Mouse (Mus musculus): ENCODE results near the gene Sbk3.

The Sbk3 gene

DNA sequence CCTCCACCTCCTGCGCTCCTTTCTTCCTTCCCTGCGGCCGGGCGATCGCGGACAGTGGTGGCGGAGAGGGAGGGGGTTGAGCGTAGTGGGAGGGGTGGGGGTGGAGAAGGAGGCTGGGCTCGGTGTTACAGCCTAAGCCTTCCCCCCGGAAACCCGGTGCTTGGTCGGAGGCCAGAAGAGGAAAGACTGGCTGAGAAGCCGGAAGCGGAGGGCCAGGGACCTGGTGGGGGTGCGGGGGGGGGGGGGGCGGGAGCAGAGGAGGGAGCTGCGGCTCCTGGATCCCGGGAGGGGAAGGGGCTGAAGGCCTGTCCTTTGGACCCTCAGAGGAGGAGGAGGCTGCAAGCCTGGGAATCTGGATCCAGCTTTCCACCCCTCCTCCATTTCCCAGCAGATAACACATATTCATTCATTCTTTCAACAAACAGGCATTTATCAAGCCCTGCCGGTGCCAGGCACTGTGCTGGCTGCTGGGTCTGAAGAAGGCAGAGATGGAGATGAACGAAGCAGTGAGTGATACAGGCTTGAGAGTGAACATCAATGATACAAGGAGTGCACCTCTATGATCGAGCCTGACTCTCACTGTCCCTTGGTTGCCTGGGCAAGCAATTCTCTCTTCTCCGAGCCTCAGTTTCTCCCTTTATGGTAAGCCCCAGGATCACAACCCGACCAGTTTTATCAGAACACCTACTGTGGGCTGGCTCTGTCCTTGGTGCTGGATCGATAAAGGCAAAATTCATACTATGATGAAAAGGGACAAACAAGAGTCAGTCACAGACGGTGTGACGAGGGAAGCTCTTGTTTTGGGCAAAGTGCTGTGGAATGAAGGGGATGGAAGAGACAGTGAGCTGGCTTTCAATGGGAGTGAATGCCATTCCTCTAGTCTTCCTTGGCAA, 25.3 kb upstream of the Sbk3 start, which contains the start of gene Zfp579:
Gene Zfp579 (minus strand): TSS at position 156 of the 893 bp plus-strand sequence.
- Histone ChIP-seq H3K4me1 (replicated peaks; ENCODE audit: low read depth, low read length) (peaks cover 48% of the 10 kb centered on the region), H3K27me3 (ENCODE audit: insufficient read depth, low read length) (peaks cover 51% of the 10 kb centered on the region), H3K4me3 (replicated peaks; ENCODE audit: low read length) (peak within 1 kb of the TSS; percentile 77), H3K36me3 (ENCODE audit: insufficient read depth, low read length) (no peaks in the 10 kb centered on the region), H3K9me3 (ENCODE audit: low read length) (0 out of 2 replicates have a peak, but pooled peaks cover 3% of the 10 kb centered on the region)
- TF ChIP-seq NANOG (IDR thresholded peaks at IDR 0.05; ENCODE audit: borderline replicate concordance, low read length) (no peak), POU5F1 (IDR thresholded peaks at IDR 0.05; ENCODE audit: borderline replicate concordance, low read length) (no peak), CTCF (conservative IDR thresholded peaks at IDR 0.05; ENCODE audit: low read length) (no peak)

DNA sequence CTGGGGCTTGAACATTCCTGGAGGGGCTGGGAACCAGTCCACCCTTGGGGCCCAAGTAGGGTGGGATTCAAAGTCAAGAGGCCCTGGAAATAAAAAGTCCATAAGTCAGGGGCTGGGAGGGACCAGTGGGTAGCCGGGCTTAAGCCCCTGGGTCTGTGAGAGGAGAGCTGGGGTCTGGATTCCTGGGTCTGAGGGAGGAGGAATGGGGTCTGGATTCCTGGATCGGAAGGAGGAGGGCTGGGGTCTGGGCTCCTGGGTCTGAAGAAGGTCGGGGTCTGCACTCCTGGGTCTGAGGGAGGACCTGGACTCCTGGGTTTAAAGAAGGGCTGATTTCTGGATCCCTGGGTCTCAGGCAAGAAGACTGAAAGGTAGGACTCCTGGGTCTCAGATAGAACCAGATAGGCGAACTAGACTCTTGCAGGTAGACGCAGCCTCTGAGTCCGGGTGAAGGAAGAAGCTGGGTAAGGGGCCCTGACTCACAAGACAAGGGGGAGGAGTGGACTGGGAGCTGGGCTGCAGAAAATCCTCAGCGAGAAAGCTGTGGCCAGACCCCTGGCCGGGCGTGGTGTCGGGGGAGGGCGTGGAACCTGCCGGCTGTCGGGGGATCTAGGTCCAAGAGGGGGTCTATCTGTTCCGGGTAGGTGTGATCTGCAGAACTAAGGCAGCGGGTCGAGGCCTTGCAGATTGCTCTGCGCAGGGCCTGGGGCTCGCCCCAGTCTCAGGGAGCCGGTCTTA, 24.5 kb upstream of the Sbk3 start:
- H3K4me1 ChIP-seq (replicated peaks; ENCODE audit: low read depth, low read length) = peaks cover 48% of the 10 kb centered on the region
- TF ChIP-seq POU5F1 (IDR thresholded peaks at IDR 0.05; ENCODE audit: borderline replicate concordance, low read length) = no peak
- TF ChIP-seq NANOG (IDR thresholded peaks at IDR 0.05; ENCODE audit: borderline replicate concordance, low read length) = no peak
- TF ChIP-seq CTCF (conservative IDR thresholded peaks at IDR 0.05; ENCODE audit: low read length) = no peak
- no peaks in the 10 kb centered on the region for H3K36me3 ChIP-seq (ENCODE audit: insufficient read depth, low read length)
- peak overlapping the region; percentile 77 for H3K4me3 ChIP-seq (replicated peaks; ENCODE audit: low read length)
- H3K9me3 ChIP-seq (ENCODE audit: low read length) = peaks cover 10% of the 10 kb centered on the region; the same call in 1 of the 2 replicates
- H3K27me3 ChIP-seq (ENCODE audit: insufficient read depth, low read length) = peaks cover 60% of the 10 kb centered on the region

DNA sequence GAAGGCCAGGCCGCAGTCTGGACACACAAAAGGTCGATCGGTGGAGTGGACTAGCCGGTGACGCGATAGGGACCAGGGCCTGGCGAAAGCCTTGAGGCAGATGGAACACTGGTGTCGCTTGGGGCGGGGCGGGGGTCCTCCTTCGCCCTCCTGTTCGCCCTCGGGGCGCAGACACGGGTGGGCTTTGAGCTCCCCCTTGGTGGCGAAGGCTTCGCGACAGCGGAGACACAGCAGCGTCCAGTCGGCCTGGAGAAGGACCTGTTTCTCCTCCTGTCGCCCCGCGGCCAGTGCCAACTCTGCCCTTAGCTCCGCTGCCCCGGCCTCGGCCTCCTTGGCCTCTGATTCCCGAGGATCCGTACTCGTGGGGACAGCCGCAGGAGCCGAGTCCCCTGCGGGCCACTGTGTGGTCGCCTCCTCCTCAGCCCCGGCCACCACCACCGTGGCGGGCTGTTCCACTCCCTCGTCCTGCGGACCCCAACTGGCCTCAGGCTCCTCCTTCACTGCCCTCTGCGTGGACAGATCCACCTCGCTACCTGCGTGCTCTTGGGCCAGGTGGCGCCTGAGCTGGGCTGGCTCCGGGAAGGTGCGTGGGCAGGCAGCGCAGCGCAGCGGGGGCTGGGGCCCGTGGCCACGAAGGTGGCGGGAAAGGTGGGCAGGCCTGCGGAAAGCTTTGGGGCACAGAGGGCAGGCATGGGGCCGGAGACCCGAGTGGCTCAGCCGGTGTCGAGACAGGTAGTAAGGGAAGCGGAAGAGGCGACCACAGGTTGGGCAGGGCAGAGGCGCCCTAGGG, 23.2 kb upstream of the Sbk3 start:
- peaks cover 46% of the 10 kb centered on the region for H3K4me1 ChIP-seq (replicated peaks; ENCODE audit: low read depth, low read length)
- peaks cover 60% of the 10 kb centered on the region for H3K27me3 ChIP-seq (ENCODE audit: insufficient read depth, low read length)
- peaks cover 10% of the 10 kb centered on the region; the same call in 1 of the 2 replicates for H3K9me3 ChIP-seq (ENCODE audit: low read length)
- H3K4me3 ChIP-seq (replicated peaks; ENCODE audit: low read length) = peak overlapping the region; percentile 77
- H3K36me3 ChIP-seq (ENCODE audit: insufficient read depth, low read length) = no peaks in the 10 kb centered on the region
- no peak for TF ChIP-seq POU5F1 (IDR thresholded peaks at IDR 0.05; ENCODE audit: borderline replicate concordance, low read length)
- TF ChIP-seq NANOG (IDR thresholded peaks at IDR 0.05; ENCODE audit: borderline replicate concordance, low read length) = no peak
- TF ChIP-seq CTCF (conservative IDR thresholded peaks at IDR 0.05; ENCODE audit: low read length) = no peak

DNA sequence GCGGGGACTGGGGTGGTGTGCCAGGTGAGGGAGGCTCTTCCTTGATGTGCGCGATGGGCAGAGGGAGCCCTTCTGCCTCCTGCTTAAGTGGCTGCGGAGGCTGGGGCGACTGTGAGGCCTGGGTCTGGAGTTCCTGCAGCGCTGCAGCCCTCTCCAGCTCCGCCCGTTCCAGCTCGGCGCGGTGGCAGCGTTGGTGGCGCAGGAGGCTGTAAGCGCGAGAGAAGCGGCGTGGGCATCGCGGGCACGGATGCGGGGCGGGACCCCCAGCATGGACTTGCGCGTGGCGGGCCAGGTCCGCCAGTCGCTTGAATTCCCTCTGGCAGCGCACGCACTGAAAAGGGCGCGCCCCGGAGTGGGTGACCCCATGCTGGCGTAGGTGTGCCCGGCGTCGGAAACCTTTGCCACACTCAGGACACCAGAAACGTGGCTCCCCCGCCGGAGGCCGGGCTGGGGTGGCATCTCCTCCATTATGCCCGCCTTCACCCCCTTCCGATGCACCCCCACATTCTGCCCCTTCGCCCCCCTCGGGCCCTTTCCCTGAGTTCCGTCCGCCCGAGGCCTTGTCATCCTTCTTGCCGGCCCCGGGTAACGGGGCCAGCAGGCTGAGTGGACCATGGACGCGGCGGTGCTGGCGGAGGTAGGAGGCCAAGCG, 22.5 kb upstream of the Sbk3 start:
- Histone ChIP-seq H3K4me3 (replicated peaks; ENCODE audit: low read length) (peak overlapping the region; percentile 77), H3K9me3 (ENCODE audit: low read length) (peaks cover 10% of the 10 kb centered on the region; the same call in 1 of the 2 replicates), H3K36me3 (ENCODE audit: insufficient read depth, low read length) (no peaks in the 10 kb centered on the region), H3K4me1 (replicated peaks; ENCODE audit: low read depth, low read length) (peaks cover 39% of the 10 kb centered on the region), H3K27me3 (ENCODE audit: insufficient read depth, low read length) (peaks cover 57% of the 10 kb centered on the region)
- TF ChIP-seq NANOG (IDR thresholded peaks at IDR 0.05; ENCODE audit: borderline replicate concordance, low read length) = no peak
- no peak for TF ChIP-seq POU5F1 (IDR thresholded peaks at IDR 0.05; ENCODE audit: borderline replicate concordance, low read length)
- no peak for TF ChIP-seq CTCF (conservative IDR thresholded peaks at IDR 0.05; ENCODE audit: low read length)

DNA sequence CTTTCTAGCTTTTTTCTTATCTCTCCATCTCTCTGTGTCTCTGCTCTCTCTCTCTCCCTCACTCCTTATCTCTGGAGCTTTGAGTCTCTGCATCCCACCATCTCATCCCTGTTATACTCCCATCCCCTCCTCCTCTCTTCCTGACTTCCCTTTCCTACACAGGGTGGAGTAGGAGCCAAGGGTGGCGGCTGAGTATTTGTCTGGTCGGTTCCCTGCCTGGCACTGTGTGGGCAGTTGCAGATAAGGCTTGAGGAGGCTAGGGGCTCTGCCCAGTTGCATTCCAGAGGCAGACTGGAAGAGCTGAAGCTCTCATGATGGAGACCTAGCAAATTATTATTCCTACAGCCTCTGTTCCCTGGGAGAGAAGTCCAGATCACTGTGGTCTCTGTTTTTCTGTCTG, 17.3 kb upstream of the Sbk3 start:
- H3K9me3 ChIP-seq (ENCODE audit: low read length) = peaks cover 10% of the 10 kb centered on the region; the same call in 1 of the 2 replicates
- no peak overlapping the region for H3K4me3 ChIP-seq (replicated peaks; ENCODE audit: low read length)
- no peaks in the 10 kb centered on the region for H3K36me3 ChIP-seq (ENCODE audit: insufficient read depth, low read length)
- no peak for TF ChIP-seq POU5F1 (IDR thresholded peaks at IDR 0.05; ENCODE audit: borderline replicate concordance, low read length)
- no peak for TF ChIP-seq NANOG (IDR thresholded peaks at IDR 0.05; ENCODE audit: borderline replicate concordance, low read length)
- TF ChIP-seq CTCF (conservative IDR thresholded peaks at IDR 0.05; ENCODE audit: low read length) = no peak
- peaks cover 59% of the 10 kb centered on the region for H3K27me3 ChIP-seq (ENCODE audit: insufficient read depth, low read length)
- peaks cover 10% of the 10 kb centered on the region for H3K4me1 ChIP-seq (replicated peaks; ENCODE audit: low read depth, low read length)

DNA sequence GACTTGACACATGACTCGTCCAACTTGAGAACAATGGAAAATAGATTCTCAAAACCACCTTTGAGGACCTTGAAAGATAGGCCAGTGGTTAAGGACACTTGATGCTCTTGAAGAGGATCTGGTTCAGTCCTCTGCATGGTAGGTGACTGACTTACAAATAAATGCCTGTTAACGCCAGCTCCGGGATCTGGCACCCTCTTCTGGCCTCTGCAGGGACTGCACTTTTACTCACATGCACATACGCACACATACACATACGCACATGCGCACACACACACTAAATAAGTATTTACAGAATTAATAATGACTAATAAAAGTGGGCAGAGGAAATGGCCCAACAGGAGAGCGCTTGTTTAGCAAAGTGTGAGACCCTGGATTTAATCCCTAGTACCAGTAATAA, 5.9 kb upstream of the Sbk3 start:
- Histone ChIP-seq H3K9me3 (ENCODE audit: low read length) (no peaks in the 10 kb centered on the region), H3K4me3 (replicated peaks; ENCODE audit: low read length) (no peak overlapping the region), H3K4me1 (replicated peaks; ENCODE audit: low read depth, low read length) (no peaks in the 10 kb centered on the region), H3K36me3 (ENCODE audit: insufficient read depth, low read length) (no peaks in the 10 kb centered on the region), H3K27me3 (ENCODE audit: insufficient read depth, low read length) (peaks cover 11% of the 10 kb centered on the region)
- TF ChIP-seq NANOG (IDR thresholded peaks at IDR 0.05; ENCODE audit: borderline replicate concordance, low read length) = no peak
- peak; percentile 77 for TF ChIP-seq CTCF (conservative IDR thresholded peaks at IDR 0.05; ENCODE audit: low read length)
- no peak for TF ChIP-seq POU5F1 (IDR thresholded peaks at IDR 0.05; ENCODE audit: borderline replicate concordance, low read length)

DNA sequence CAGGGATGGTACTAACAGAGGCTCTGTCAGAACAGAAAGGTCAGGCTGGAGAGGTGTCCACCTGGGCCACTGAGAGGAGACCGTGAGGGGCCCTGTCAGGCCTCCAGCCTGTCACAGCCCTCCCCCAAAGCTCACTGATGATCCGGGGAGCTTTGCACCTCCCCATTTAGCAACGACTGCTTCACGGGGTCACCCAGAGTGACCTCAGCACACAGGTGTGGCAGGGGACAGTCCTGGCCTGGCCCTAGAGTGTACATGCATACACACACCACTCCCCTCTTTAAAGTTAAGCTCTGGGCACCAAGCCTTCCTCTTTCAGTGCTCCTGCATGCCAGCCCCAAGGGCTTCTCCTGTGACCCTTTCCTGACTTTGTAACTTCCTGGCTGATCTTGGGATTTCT, 4.5 kb upstream of the Sbk3 start:
- Histone ChIP-seq H3K27me3 (ENCODE audit: insufficient read depth, low read length) (peaks cover 23% of the 10 kb centered on the region), H3K9me3 (ENCODE audit: low read length) (no peaks in the 10 kb centered on the region), H3K4me3 (replicated peaks; ENCODE audit: low read length) (no peak overlapping the region), H3K36me3 (ENCODE audit: insufficient read depth, low read length) (no peaks in the 10 kb centered on the region), H3K4me1 (replicated peaks; ENCODE audit: low read depth, low read length) (no peaks in the 10 kb centered on the region)
- no peak for TF ChIP-seq CTCF (conservative IDR thresholded peaks at IDR 0.05; ENCODE audit: low read length)
- no peak for TF ChIP-seq NANOG (IDR thresholded peaks at IDR 0.05; ENCODE audit: borderline replicate concordance, low read length)
- no peak for TF ChIP-seq POU5F1 (IDR thresholded peaks at IDR 0.05; ENCODE audit: borderline replicate concordance, low read length)
